Mouse (Mus musculus) embryonic fibroblast, embryonic 13.5 days (primary cell): ENCODE data around the gene Banf2.

ENCODE experiments used
- CTCF ChIP-seq: IDR thresholded peaks from 2 replicates; pipeline ENCODE4 v1.5.1; 2011; ENCODE audit warnings: mild to moderate bottlenecking, control low read depth, low read length, moderate library complexity, borderline replicate concordance; ENCODE audit not compliant: insufficient read depth
- POLR2A ChIP-seq: IDR thresholded peaks from 2 replicates; pipeline ENCODE4 v1.6.1; 2011; ENCODE audit warnings: low read depth, mild to moderate bottlenecking, control low read depth, low read length, moderate library complexity

- TF ChIP-seq POLR2A (no peak), CTCF (no peak)
These were observed 41.2 kb downstream of the Banf2 start for GRCm38 (mm10) chr2:144074059-144074458.
